19 mouse cellular contexts compared by ENCODE assay signal in genomic region chr7:141506278-141506677, GRCm38 (mm10). TPM values are rescaled to one million over a fixed set of nuclear protein-coding genes. Genes with fewer than 3 reads are reported as not detected.
DNase-seq lines count a peak whose midpoint lies in the region; ATAC-seq lines count a peak whose summit lies in the region.
"Had no signal": no experiment of that assay in that cellular context is flagged by ENCODE, and none has a peak within 500 bp of the region (broad histone marks: within the 10 kb centered on the region; RNA-seq: fewer than 3 reads in every experiment).

No protein-coding gene starts in this region.

- H3K9me3 ChIP-seq in intestine, embryonic 15.5 days, result no peaks in the 10 kb centered on the region
- no peaks in the 10 kb centered on the region for H3K9me3 ChIP-seq in intestine, embryonic 16.5 days (ENCODE audit: control insufficient read depth, low read length)
- no peaks in the 10 kb centered on the region for H3K9me3 ChIP-seq in embryonic facial prominence, embryonic 10.5 days
- peaks cover 4% of the 10 kb centered on the region; the same call in 1 of the 2 replicates for H3K9me3 ChIP-seq in erythroblast, embryonic 14.5 days (ENCODE audit: control insufficient read depth, low read length)
- no peaks in the 10 kb centered on the region for H3K9me3 ChIP-seq in liver, embryonic 15.5 days (replicated peaks)
- H3K9me3 ChIP-seq: hindbrain, embryonic 15.5 days; limb, embryonic 12.5 days; megakaryocyte, embryonic 14.5 days; neural tube, embryonic 15.5 days had no signal

- peak; percentile 32; the same call in 1 of the 2 replicates for ATAC-seq in intestine, embryonic 15.5 days
- ATAC-seq in intestine, embryonic 16.5 days, result no peak
- peak; percentile 70 for ATAC-seq in liver, embryonic 15.5 days (ENCODE audit: insufficient read depth)
- ATAC-seq in megakaryocyte-erythroid progenitor cell, adult 5-6 weeks (replicated peaks; ENCODE audit: low FRiP score, low TSS enrichment, poor library complexity, severe bottlenecking), result no peak
- ATAC-seq: CD4-positive, CD25-positive, alpha-beta regulatory T cell, adult 4 months; forebrain, embryonic 16.5 days had no signal

- no peak overlapping the region for H3K4me3 ChIP-seq in intestine, embryonic 15.5 days (replicated peaks)
- H3K4me3 ChIP-seq in intestine, embryonic 16.5 days (ENCODE audit: low read length), result no peak overlapping the region
- H3K4me3 ChIP-seq in embryonic facial prominence, embryonic 10.5 days, result no peak overlapping the region
- H3K4me3 ChIP-seq in erythroblast, embryonic 14.5 days (replicated peaks), result peak overlapping the region; percentile 85
- peak overlapping the region; percentile 73 for H3K4me3 ChIP-seq in liver, embryonic 15.5 days (replicated peaks)
- H3K4me3 ChIP-seq: hindbrain, embryonic 15.5 days; limb, embryonic 12.5 days; megakaryocyte, embryonic 14.5 days; neural tube, embryonic 15.5 days had no signal

- H3K9ac ChIP-seq in intestine, embryonic 15.5 days, result no peak overlapping the region
- no peak overlapping the region for H3K9ac ChIP-seq in intestine, embryonic 16.5 days (ENCODE audit: low read depth, low read length)
- H3K9ac ChIP-seq in liver, embryonic 15.5 days, result peak overlapping the region; percentile 77
- H3K9ac ChIP-seq: hindbrain, embryonic 15.5 days; limb, embryonic 12.5 days; neural tube, embryonic 15.5 days had no signal

- H3K4me1 ChIP-seq in intestine, embryonic 15.5 days (replicated peaks), result 0 out of 2 replicates have a peak, but pooled peaks cover 4% of the 10 kb centered on the region
- H3K4me1 ChIP-seq in intestine, embryonic 16.5 days (ENCODE audit: control insufficient read depth, insufficient read depth, low read length), result peaks cover 10% of the 10 kb centered on the region
- peaks cover 8% of the 10 kb centered on the region; the same call in 1 of the 2 replicates for H3K4me1 ChIP-seq in embryonic facial prominence, embryonic 10.5 days
- H3K4me1 ChIP-seq in erythroblast, embryonic 14.5 days (ENCODE audit: control insufficient read depth), result peaks cover 88% of the 10 kb centered on the region
- peaks cover 70% of the 10 kb centered on the region for H3K4me1 ChIP-seq in liver, embryonic 15.5 days (replicated peaks)
- H3K4me1 ChIP-seq: hindbrain, embryonic 15.5 days; limb, embryonic 12.5 days; neural tube, embryonic 15.5 days had no signal

- H3K27ac ChIP-seq in intestine, embryonic 15.5 days, result no peak overlapping the region
- H3K27ac ChIP-seq in intestine, embryonic 16.5 days (ENCODE audit: low read length), result no peak overlapping the region
- H3K27ac ChIP-seq in embryonic facial prominence, embryonic 10.5 days (replicated peaks), result peak overlapping the region; percentile 72
- H3K27ac ChIP-seq in liver, embryonic 15.5 days (replicated peaks), result peak overlapping the region; percentile 90
- H3K27ac ChIP-seq: hindbrain, embryonic 15.5 days; limb, embryonic 12.5 days; neural tube, embryonic 15.5 days had no signal

- no peaks in the 10 kb centered on the region for H3K36me3 ChIP-seq in intestine, embryonic 15.5 days
- H3K36me3 ChIP-seq in intestine, embryonic 16.5 days (ENCODE audit: control insufficient read depth, insufficient read depth, low read length), result 0 out of 2 replicates have a peak, but pooled peaks cover 6% of the 10 kb centered on the region
- peaks cover 23% of the 10 kb centered on the region; the same call in 1 of the 2 replicates for H3K36me3 ChIP-seq in embryonic facial prominence, embryonic 10.5 days (replicated peaks)
- H3K36me3 ChIP-seq in erythroblast, embryonic 14.5 days (ENCODE audit: control insufficient read depth), result peaks cover 85% of the 10 kb centered on the region
- peaks cover 40% of the 10 kb centered on the region for H3K36me3 ChIP-seq in liver, embryonic 15.5 days (replicated peaks)

- 73% methylated on average over 2 of the region's 2 CpGs for WGBS in intestine, embryonic 15.5 days
- 80% methylated on average over 2 of the region's 2 CpGs for WGBS in intestine, embryonic 16.5 days
- WGBS in embryonic facial prominence, embryonic 10.5 days, result 82% methylated on average over 2 of the region's 2 CpGs
- WGBS in liver, embryonic 15.5 days (ENCODE audit: insufficient replicate concordance), result 46% methylated on average over 2 of the region's 2 CpGs

- H3K27me3 ChIP-seq in intestine, embryonic 15.5 days (replicated peaks), result no peaks in the 10 kb centered on the region
- H3K27me3 ChIP-seq in intestine, embryonic 16.5 days (replicated peaks; ENCODE audit: control insufficient read depth, insufficient read depth, low read length), result no peaks in the 10 kb centered on the region
- H3K27me3 ChIP-seq in embryonic facial prominence, embryonic 10.5 days (replicated peaks; ENCODE audit: low read depth, poor library complexity, severe bottlenecking), result no peaks in the 10 kb centered on the region
- H3K27me3 ChIP-seq in erythroblast, embryonic 14.5 days (ENCODE audit: control insufficient read depth), result no peaks in the 10 kb centered on the region
- H3K27me3 ChIP-seq in liver, embryonic 15.5 days, result no peaks in the 10 kb centered on the region
- H3K27me3 ChIP-seq: hindbrain, embryonic 15.5 days; limb, embryonic 12.5 days; megakaryocyte, embryonic 14.5 days; neural tube, embryonic 15.5 days had no signal

- no peak overlapping the region for H3K4me2 ChIP-seq in intestine, embryonic 15.5 days (replicated peaks)
- H3K4me2 ChIP-seq in intestine, embryonic 16.5 days (ENCODE audit: low read depth, low read length), result no peak overlapping the region
- peak overlapping the region; percentile 77 for H3K4me2 ChIP-seq in liver, embryonic 15.5 days
- H3K4me2 ChIP-seq: hindbrain, embryonic 15.5 days; limb, embryonic 12.5 days; neural tube, embryonic 15.5 days had no signal

- DNase-seq in embryonic facial prominence, embryonic 10.5 days (ENCODE audit: low spot score), result no peak
- no peak for DNase-seq in adrenal gland, postnatal 25 days
- DNase-seq: adrenal gland, postnatal 10 days; cerebellum, postnatal 14 days; kidney, adult 2 months; layer of hippocampus, postnatal 36 days; retina, postnatal 1 day; thymus, postnatal 25 days had no signal

RNA-seq across cellular contexts. Expression of gene Tspan4, which starts 31.2 kb away (rescaled TPM):
- 60.7 and 67.8 TPM in 2 replicates for polyA plus RNA-seq in intestine, embryonic 15.5 days (2015; fragmentation: Nextera tagmentation; extraction: Ambion mirVana)
- polyA plus RNA-seq in intestine, embryonic 16.5 days (2015; fragmentation: Nextera tagmentation; extraction: Ambion mirVana), result 58.2 and 59.2 TPM in 2 replicates
- 32.6 and 34.2 TPM in 2 replicates for polyA plus RNA-seq in embryonic facial prominence, embryonic 10.5 days (2016; fragmentation: Nextera tagmentation; extraction: Ambion mirVana)
- 0.31 and 0.46 TPM in 2 replicates for polyA plus RNA-seq in erythroblast, embryonic 14.5 days (2012)
- 47.7 and 55.0 TPM in 2 replicates for polyA plus RNA-seq in liver, embryonic 15.5 days (2015; fragmentation: Nextera tagmentation; extraction: Ambion mirVana)
- 70.9 and 99.3 TPM in 2 replicates for total RNA-seq in adrenal gland, postnatal 25 days (2021)
- total RNA-seq in megakaryocyte-erythroid progenitor cell, adult 5-6 weeks (2014; fragmentation: Nextera tagmentation), result 31.6 and 38.2 TPM in 2 replicates
- total RNA-seq in megakaryocyte-erythroid progenitor cell, adult 5-6 weeks (2017), result 26.0 and 33.9 TPM in 2 replicates

RNA-seq across cellular contexts. Expression of gene Polr2l, which starts 31.3 kb away (rescaled TPM):
- polyA plus RNA-seq in intestine, embryonic 15.5 days (2015; fragmentation: Nextera tagmentation; extraction: Ambion mirVana), result 57.9 and 61.9 TPM in 2 replicates
- 50.9 and 57.1 TPM in 2 replicates for polyA plus RNA-seq in intestine, embryonic 16.5 days (2015; fragmentation: Nextera tagmentation; extraction: Ambion mirVana)
- polyA plus RNA-seq in embryonic facial prominence, embryonic 10.5 days (2016; fragmentation: Nextera tagmentation; extraction: Ambion mirVana), result 84.0 and 86.0 TPM in 2 replicates
- 15.4 and 17.1 TPM in 2 replicates for polyA plus RNA-seq in erythroblast, embryonic 14.5 days (2012)
- polyA plus RNA-seq in liver, embryonic 15.5 days (2015; fragmentation: Nextera tagmentation; extraction: Ambion mirVana), result 41.7 and 43.9 TPM in 2 replicates
- 89.5 and 102 TPM in 2 replicates for total RNA-seq in adrenal gland, postnatal 25 days (2021)
- total RNA-seq in megakaryocyte-erythroid progenitor cell, adult 5-6 weeks (2014; fragmentation: Nextera tagmentation), result 77.2 and 78.1 TPM in 2 replicates
- 53.3 and 54.9 TPM in 2 replicates for total RNA-seq in megakaryocyte-erythroid progenitor cell, adult 5-6 weeks (2017)

RNA-seq across cellular contexts. Expression of gene Chid1, which starts 33.4 kb away (rescaled TPM):
- 52.6 and 62.3 TPM in 2 replicates for polyA plus RNA-seq in intestine, embryonic 15.5 days (2015; fragmentation: Nextera tagmentation; extraction: Ambion mirVana)
- 69.8 and 76.5 TPM in 2 replicates for polyA plus RNA-seq in intestine, embryonic 16.5 days (2015; fragmentation: Nextera tagmentation; extraction: Ambion mirVana)
- polyA plus RNA-seq in embryonic facial prominence, embryonic 10.5 days (2016; fragmentation: Nextera tagmentation; extraction: Ambion mirVana), result 23.8 and 24.3 TPM in 2 replicates
- 1.7 and 2.6 TPM in 2 replicates for polyA plus RNA-seq in erythroblast, embryonic 14.5 days (2012)
- 25.2 and 27.9 TPM in 2 replicates for polyA plus RNA-seq in liver, embryonic 15.5 days (2015; fragmentation: Nextera tagmentation; extraction: Ambion mirVana)
- 50.5 and 57.8 TPM in 2 replicates for total RNA-seq in adrenal gland, postnatal 25 days (2021)
- 10.5 and 22.5 TPM in 2 replicates for total RNA-seq in megakaryocyte-erythroid progenitor cell, adult 5-6 weeks (2014; fragmentation: Nextera tagmentation)
- 31.8 and 44.9 TPM in 2 replicates for total RNA-seq in megakaryocyte-erythroid progenitor cell, adult 5-6 weeks (2017)

RNA-seq across cellular contexts. Expression of gene Cd151, which starts 39.1 kb away (rescaled TPM):
- polyA plus RNA-seq in intestine, embryonic 15.5 days (2015; fragmentation: Nextera tagmentation; extraction: Ambion mirVana), result 21.5 and 25.5 TPM in 2 replicates
- 30.6 and 30.8 TPM in 2 replicates for polyA plus RNA-seq in intestine, embryonic 16.5 days (2015; fragmentation: Nextera tagmentation; extraction: Ambion mirVana)
- 20.6 and 22.4 TPM in 2 replicates for polyA plus RNA-seq in embryonic facial prominence, embryonic 10.5 days (2016; fragmentation: Nextera tagmentation; extraction: Ambion mirVana)
- polyA plus RNA-seq in erythroblast, embryonic 14.5 days (2012), result 1.0 and 1.1 TPM in 2 replicates
- 5.0 and 6.3 TPM in 2 replicates for polyA plus RNA-seq in liver, embryonic 15.5 days (2015; fragmentation: Nextera tagmentation; extraction: Ambion mirVana)
- total RNA-seq in adrenal gland, postnatal 25 days (2021), result 287 and 310 TPM in 2 replicates
- 20.2 and 24.2 TPM in 2 replicates for total RNA-seq in megakaryocyte-erythroid progenitor cell, adult 5-6 weeks (2014; fragmentation: Nextera tagmentation)
- total RNA-seq in megakaryocyte-erythroid progenitor cell, adult 5-6 weeks (2017), result 13.2 and 17.6 TPM in 2 replicates

RNA-seq across cellular contexts. Expression of gene Cracr2b, which starts 45.4 kb away (rescaled TPM):
- 16.5 and 22.0 TPM in 2 replicates for polyA plus RNA-seq in intestine, embryonic 15.5 days (2015; fragmentation: Nextera tagmentation; extraction: Ambion mirVana)
- polyA plus RNA-seq in intestine, embryonic 16.5 days (2015; fragmentation: Nextera tagmentation; extraction: Ambion mirVana), result 19.3 and 21.0 TPM in 2 replicates
- polyA plus RNA-seq in embryonic facial prominence, embryonic 10.5 days (2016; fragmentation: Nextera tagmentation; extraction: Ambion mirVana), result 6.6 and 8.3 TPM in 2 replicates
- polyA plus RNA-seq in erythroblast, embryonic 14.5 days (2012), result 0.06 and 0.12 TPM in 2 replicates
- 3.9 and 5.2 TPM in 2 replicates for polyA plus RNA-seq in liver, embryonic 15.5 days (2015; fragmentation: Nextera tagmentation; extraction: Ambion mirVana)
- total RNA-seq in adrenal gland, postnatal 25 days (2021), result 9.9 and 13.5 TPM in 2 replicates
- not detected in 2 replicates for total RNA-seq in megakaryocyte-erythroid progenitor cell, adult 5-6 weeks (2014; fragmentation: Nextera tagmentation)
- total RNA-seq in megakaryocyte-erythroid progenitor cell, adult 5-6 weeks (2017), result 0.23 TPM in 1 of 2 replicates, not detected in the other
- polyA plus RNA-seq: CD4-positive, CD25-positive, alpha-beta regulatory T cell, adult 4 months had no signal

Comparison
In these comparisons a context has a peak if more than half of its experiments do, and no peak if none do; other contexts are left out.
1. ATAC-seq: peak in intestine, embryonic 15.5 days (single experiment) and liver, embryonic 15.5 days (single experiment); none in intestine, embryonic 16.5 days (single experiment) and megakaryocyte-erythroid progenitor cell, adult 5-6 weeks (single experiment).
2. H3K27ac ChIP-seq: peak in embryonic facial prominence, embryonic 10.5 days (single experiment) and liver, embryonic 15.5 days (single experiment); none in intestine, embryonic 15.5 days (single experiment) and intestine, embryonic 16.5 days (single experiment).
3. H3K4me3 ChIP-seq: peak in erythroblast, embryonic 14.5 days (single experiment) and liver, embryonic 15.5 days (single experiment); none in intestine, embryonic 15.5 days (single experiment), intestine, embryonic 16.5 days (single experiment) and embryonic facial prominence, embryonic 10.5 days (single experiment).
4. RNA of gene Tspan4, which starts 31.2 kb away (polyA plus RNA-seq): 60.7 to 67.8 TPM in intestine, embryonic 15.5 days, 58.2 to 59.2 TPM in intestine, embryonic 16.5 days, 47.7 to 55.0 TPM in liver, embryonic 15.5 days and 32.6 to 34.2 TPM in embryonic facial prominence, embryonic 10.5 days; 0.31 to 0.46 TPM in erythroblast, embryonic 14.5 days; every median in the first group is over 10 times any median in the second.